Mouse (Mus musculus): ENCODE data around the gene Tldc1. TPM values are rescaled to one million over a fixed set of nuclear protein-coding genes. Genes with fewer than 3 reads are reported as not detected.

Tldc1 gene
- 2.3 TPM for polyA plus RNA-seq (2014; fragmentation: Illumina TruSeq; extraction: RNeasy Lipid Tissue Mini Kit (QIAGEN cat#74804); ENCODE audit: low read depth, low replicate concordance)

GRCm38 (mm10) chr8:119778263-119778662 lies at the start of gene Tldc1:
Tldc1 (minus strand) TSS chr8:119778416.

Other genes starting within 250 kb of the Tldc1 start
- gene Mbtps1, start 219.7 kb downstream of the Tldc1 start, polyA plus RNA-seq (2014; fragmentation: Illumina TruSeq; extraction: RNeasy Lipid Tissue Mini Kit (QIAGEN cat#74804); ENCODE audit: low read depth, low replicate concordance): 40.6 TPM
- 10.4 TPM for gene Hsdl1, start 203.2 kb downstream of the Tldc1 start, polyA plus RNA-seq (2014; fragmentation: Illumina TruSeq; extraction: RNeasy Lipid Tissue Mini Kit (QIAGEN cat#74804); ENCODE audit: low read depth, low replicate concordance)
- not detected for gene Dnaaf1, start 203.2 kb downstream of the Tldc1 start, polyA plus RNA-seq (2014; fragmentation: Illumina TruSeq; extraction: RNeasy Lipid Tissue Mini Kit (QIAGEN cat#74804); ENCODE audit: low read depth, low replicate concordance)
- gene Taf1c, start 173.2 kb downstream of the Tldc1 start, polyA plus RNA-seq (2014; fragmentation: Illumina TruSeq; extraction: RNeasy Lipid Tissue Mini Kit (QIAGEN cat#74804); ENCODE audit: low read depth, low replicate concordance): not detected
- not detected for gene Adad2, start 165.7 kb downstream of the Tldc1 start, polyA plus RNA-seq (2014; fragmentation: Illumina TruSeq; extraction: RNeasy Lipid Tissue Mini Kit (QIAGEN cat#74804); ENCODE audit: low read depth, low replicate concordance)
- not detected for gene Kcng4, start 142.7 kb downstream of the Tldc1 start, polyA plus RNA-seq (2014; fragmentation: Illumina TruSeq; extraction: RNeasy Lipid Tissue Mini Kit (QIAGEN cat#74804); ENCODE audit: low read depth, low replicate concordance)
- gene Wfdc1, start 112.1 kb downstream of the Tldc1 start, polyA plus RNA-seq (2014; fragmentation: Illumina TruSeq; extraction: RNeasy Lipid Tissue Mini Kit (QIAGEN cat#74804); ENCODE audit: low read depth, low replicate concordance): 2.9 TPM
- gene Atp2c2, start 78.4 kb downstream of the Tldc1 start, polyA plus RNA-seq (2014; fragmentation: Illumina TruSeq; extraction: RNeasy Lipid Tissue Mini Kit (QIAGEN cat#74804); ENCODE audit: low read depth, low replicate concordance): not detected
- 2.4 TPM for gene Cotl1, start 62.1 kb upstream of the Tldc1 start, polyA plus RNA-seq (2014; fragmentation: Illumina TruSeq; extraction: RNeasy Lipid Tissue Mini Kit (QIAGEN cat#74804); ENCODE audit: low read depth, low replicate concordance)
- not detected for gene Klhl36, start 83.8 kb upstream of the Tldc1 start, polyA plus RNA-seq (2014; fragmentation: Illumina TruSeq; extraction: RNeasy Lipid Tissue Mini Kit (QIAGEN cat#74804); ENCODE audit: low read depth, low replicate concordance)
- gene Usp10, start 131.9 kb upstream of the Tldc1 start, polyA plus RNA-seq (2014; fragmentation: Illumina TruSeq; extraction: RNeasy Lipid Tissue Mini Kit (QIAGEN cat#74804); ENCODE audit: low read depth, low replicate concordance): 37.8 TPM
- 7.6 TPM for gene Gm20388, start 132.4 kb upstream of the Tldc1 start, polyA plus RNA-seq (2014; fragmentation: Illumina TruSeq; extraction: RNeasy Lipid Tissue Mini Kit (QIAGEN cat#74804); ENCODE audit: low read depth, low replicate concordance)
- gene Crispld2, start 214.0 kb upstream of the Tldc1 start, polyA plus RNA-seq (2014; fragmentation: Illumina TruSeq; extraction: RNeasy Lipid Tissue Mini Kit (QIAGEN cat#74804); ENCODE audit: low read depth, low replicate concordance): 3.7 TPM